Mouse (Mus musculus) heart, postnatal 0 days (tissue): ENCODE data around the gene Acsf2.

Experiments
- CTCF ChIP-seq: IDR thresholded peaks from 2 replicates; pipeline ENCODE4 v1.5.1; 2016; ENCODE audit warnings: antibody characterized with exemption, control low read depth, low read depth
- EP300 ChIP-seq: IDR thresholded peaks from 2 replicates; pipeline ENCODE4 v1.6.1; 2016; ENCODE audit warnings: antibody characterized with exemption, low read depth

DNA sequence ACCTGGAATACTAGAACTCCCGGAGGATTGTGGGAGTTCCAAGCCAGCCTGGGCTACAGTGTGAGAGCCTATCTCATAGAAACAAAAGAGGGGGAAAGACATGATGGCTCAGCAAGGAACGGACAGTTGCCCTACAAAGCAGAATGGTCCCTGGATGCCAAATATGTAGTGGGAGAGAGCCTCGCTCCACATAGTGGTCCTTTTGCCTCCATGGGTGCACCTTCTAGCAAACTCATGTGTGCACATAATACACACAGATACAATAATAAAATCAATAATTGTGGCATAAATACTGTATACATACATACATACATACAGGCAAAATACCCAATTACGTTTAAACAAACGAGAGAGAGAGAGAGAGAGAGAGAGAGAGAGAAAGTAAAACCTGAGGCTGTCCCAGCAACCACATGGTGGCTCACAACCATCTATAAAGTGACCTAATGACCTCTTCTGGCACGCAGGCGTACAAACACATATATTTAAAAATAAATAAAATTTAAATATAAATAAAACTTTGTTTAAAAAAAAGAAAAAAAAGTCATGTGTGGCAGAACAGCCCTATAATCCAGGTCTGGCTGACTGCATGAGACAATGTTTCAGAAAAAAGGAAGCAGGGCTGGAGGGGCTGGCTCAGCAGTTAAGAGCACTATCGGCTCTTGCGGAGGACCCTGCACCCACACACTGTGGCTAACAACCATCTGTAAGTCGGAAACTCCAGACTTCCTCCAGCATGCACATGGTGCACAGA lies 51.8 kb downstream of the Acsf2 start:
- TF ChIP-seq CTCF (no peak), EP300 (no peak)
